Mouse (Mus musculus): ENCODE results near the gene Adcy2. TPM values are rescaled to one million over a fixed set of nuclear protein-coding genes. Genes with fewer than 3 reads are reported as not detected.

Gene Adcy2
- total and polyA plus RNA-seq, 3 experiments: not detected

DNA sequence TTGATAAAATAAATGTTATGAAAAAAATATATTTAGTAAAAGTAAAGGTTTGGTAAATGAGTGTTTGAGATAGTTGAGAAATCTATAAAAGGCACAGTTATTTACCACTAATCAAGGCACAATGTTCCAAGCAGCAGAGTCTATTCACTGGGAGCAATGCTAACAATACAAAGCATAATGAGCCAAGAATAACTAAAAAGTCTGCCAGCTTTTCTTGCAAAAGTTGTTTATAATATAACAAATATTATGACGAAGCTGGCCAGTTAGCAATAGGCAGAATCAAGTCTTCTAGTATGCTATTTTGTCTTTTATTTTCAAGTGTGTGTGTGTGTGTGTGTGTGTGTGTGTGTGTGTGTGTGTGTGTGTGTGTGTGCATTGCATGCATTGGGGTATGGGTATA is 35.3 kb upstream of the Adcy2 start:
- Histone ChIP-seq H3K4me3 (ENCODE audit: control insufficient read depth in 1 of 2, insufficient read depth in 1 of 2, low read depth in 2 of 2, low read length in 2 of 2) (no peak overlapping the region), H3K9me3 (replicated peaks; ENCODE audit: insufficient read depth, low read length) (no peaks in the 10 kb centered on the region), H3K4me1 (ENCODE audit: control insufficient read depth in 1 of 2, insufficient read depth in 2 of 2, low read length in 2 of 2) (no peaks in the 10 kb centered on the region), H3K9ac (ENCODE audit: control insufficient read depth, low read depth, low read length, poor library complexity, severe bottlenecking) (no peak overlapping the region), H3K79me2 (ENCODE audit: control insufficient read depth, insufficient read depth, low read length, poor library complexity) (no peaks in the 10 kb centered on the region), H3K36me3 (ENCODE audit: control insufficient read depth in 1 of 2, insufficient read depth in 2 of 2, low read length in 2 of 2) (no peaks in the 10 kb centered on the region), H3K27me3 (ENCODE audit: control insufficient read depth in 1 of 2, insufficient read depth in 2 of 2, low read length in 2 of 2) (no peaks in the 10 kb centered on the region), H3K27ac (ENCODE audit: control insufficient read depth, low read depth, low read length) (no peak overlapping the region)
- DNase-seq (ENCODE audit: low read depth, low spot score): no peak
- TF ChIP-seq POLR2A (IDR thresholded peaks at IDR 0.05; ENCODE audit: control insufficient read depth in 1 of 2, insufficient read depth in 1 of 2, low read depth in 1 of 2, low read length in 2 of 2, poor library complexity in 1 of 2): no peak
- TF ChIP-seq CHD1 (IDR thresholded peaks at IDR 0.05; ENCODE audit: low read depth, low read length): no peak
- TF ChIP-seq NRF1 (IDR thresholded peaks at IDR 0.05; ENCODE audit: insufficient read depth, low read depth, low read length, poor library complexity, severe bottlenecking): no peak
- no peak for TF ChIP-seq USF1 (IDR thresholded peaks at IDR 0.05; ENCODE audit: low read depth, low read length)
- TF ChIP-seq USF2 (IDR thresholded peaks at IDR 0.05; ENCODE audit: borderline replicate concordance in 1 of 2, insufficient read depth in 1 of 2, low read depth in 1 of 2, low read length in 2 of 2): no peak
- no peak for TF ChIP-seq MAX (IDR thresholded peaks at IDR 0.05; ENCODE audit: low read length)
- no peak for TF ChIP-seq SMC3 (IDR thresholded peaks at IDR 0.05; ENCODE audit: low read depth, low read length)
- no peak for TF ChIP-seq ZNF384 (IDR thresholded peaks at IDR 0.05; ENCODE audit: low read depth, low read length)
- TF ChIP-seq UBTF (IDR thresholded peaks at IDR 0.05; ENCODE audit: borderline replicate concordance, insufficient read depth, low read depth, low read length): no peak
- TF ChIP-seq POLR2AphosphoS2 (IDR thresholded peaks at IDR 0.05; ENCODE audit: low read length): no peak
- no peak for TF ChIP-seq ZC3H11A (IDR thresholded peaks at IDR 0.05; ENCODE audit: low read depth, low read length)

GRCm38 (mm10) chr13:69033532-69033931 is 34.2 kb upstream of the Adcy2 start:
- Histone ChIP-seq H3K4me1 (ENCODE audit: control insufficient read depth in 1 of 2, insufficient read depth in 2 of 2, low read length in 2 of 2) (no peaks in the 10 kb centered on the region), H3K36me3 (ENCODE audit: control insufficient read depth in 1 of 2, insufficient read depth in 2 of 2, low read length in 2 of 2) (no peaks in the 10 kb centered on the region), H3K27ac (ENCODE audit: control insufficient read depth, low read depth, low read length) (no peak overlapping the region), H3K79me2 (ENCODE audit: control insufficient read depth, insufficient read depth, low read length, poor library complexity) (no peaks in the 10 kb centered on the region), H3K27me3 (ENCODE audit: control insufficient read depth in 1 of 2, insufficient read depth in 2 of 2, low read length in 2 of 2) (no peaks in the 10 kb centered on the region), H3K9me3 (replicated peaks; ENCODE audit: insufficient read depth, low read length) (no peaks in the 10 kb centered on the region), H3K9ac (ENCODE audit: control insufficient read depth, low read depth, low read length, poor library complexity, severe bottlenecking) (no peak overlapping the region), H3K4me3 (ENCODE audit: control insufficient read depth in 1 of 2, insufficient read depth in 1 of 2, low read depth in 2 of 2, low read length in 2 of 2) (no peak overlapping the region)
- DNase-seq (ENCODE audit: low read depth, low spot score): no peak
- TF ChIP-seq MXI1 (IDR thresholded peaks at IDR 0.05; ENCODE audit: low read depth, low read length): no peak
- no peak for TF ChIP-seq GATA1 (IDR thresholded peaks at IDR 0.05; ENCODE audit: low read depth, low read length)
- no peak for TF ChIP-seq SIN3A (IDR thresholded peaks at IDR 0.05; ENCODE audit: low read length)
- TF ChIP-seq RAD21 (IDR thresholded peaks at IDR 0.05; ENCODE audit: low read depth, low read length): no peak
- TF ChIP-seq USF2 (IDR thresholded peaks at IDR 0.05; ENCODE audit: borderline replicate concordance in 1 of 2, insufficient read depth in 1 of 2, low read depth in 1 of 2, low read length in 2 of 2): no peak
- TF ChIP-seq JUND (IDR thresholded peaks at IDR 0.05; ENCODE audit: low read depth, low read length): no peak
- TF ChIP-seq GABPA (IDR thresholded peaks at IDR 0.05; ENCODE audit: low read depth, low read length): no peak
- TF ChIP-seq ELF1 (IDR thresholded peaks at IDR 0.05; ENCODE audit: low read depth, low read length): no peak
- TF ChIP-seq HCFC1 (IDR thresholded peaks at IDR 0.05; ENCODE audit: low read depth, low read length): no peak
- TF ChIP-seq ZKSCAN1 (IDR thresholded peaks at IDR 0.05; ENCODE audit: low read depth, low read length): no peak

Measured in MEL (cell line).